Mouse (Mus musculus): ENCODE measurements at regions not wholly inside any gene's neighbourhood (a gene's known extent, or its start where the extent isn't known, plus 50 kb on each side); places are given as distances from the start of the nearest gene placed in this dataset.

GRCm38 (mm10) chr9:91503657-91504329, 138.2 kb upstream of the Zic1 start:
- 71% methylated on average over 5 of the region's 5 CpGs for WGBS

GRCm38 (mm10) chr9:91476596-91476995, 111.0 kb upstream of the Zic1 start:
- H3K4me1 ChIP-seq, result no peaks in the 10 kb centered on the region
- no peaks in the 10 kb centered on the region for H3K36me3 ChIP-seq
- no peak for DNase-seq (ENCODE audit: low spot score)
- H3K27ac ChIP-seq, result no peak overlapping the region
- no peaks in the 10 kb centered on the region for H3K27me3 ChIP-seq (ENCODE audit: low read depth, poor library complexity, severe bottlenecking)
- H3K9me3 ChIP-seq (replicated peaks), result no peaks in the 10 kb centered on the region
- H3K4me3 ChIP-seq, result no peak overlapping the region
- 60% methylated on average over 3 of the region's 3 CpGs for WGBS

More at GRCm38 (mm10) chr9:91503657-91504329, 138.2 kb upstream of the Zic1 start:
- H3K36me3 ChIP-seq, result no peaks in the 10 kb centered on the region
- no peaks in the 10 kb centered on the region for H3K27me3 ChIP-seq (ENCODE audit: low read depth, poor library complexity, severe bottlenecking)
- H3K4me3 ChIP-seq, result no peak overlapping the region
- H3K27ac ChIP-seq, result no peak overlapping the region
- no peak for DNase-seq (ENCODE audit: low spot score)
- no peaks in the 10 kb centered on the region for H3K4me1 ChIP-seq
- no peaks in the 10 kb centered on the region for H3K9me3 ChIP-seq (replicated peaks)

GRCm38 (mm10) chr9:91462713-91463425, 97.3 kb upstream of the Zic1 start:
- DNase-seq (ENCODE audit: low spot score), result no peak
- no peaks in the 10 kb centered on the region for H3K27me3 ChIP-seq (ENCODE audit: low read depth, poor library complexity, severe bottlenecking)
- H3K4me1 ChIP-seq, result no peaks in the 10 kb centered on the region
- no peaks in the 10 kb centered on the region for H3K9me3 ChIP-seq (replicated peaks)
- H3K4me3 ChIP-seq, result no peak overlapping the region
- H3K36me3 ChIP-seq, result no peaks in the 10 kb centered on the region
- WGBS, result 69% methylated on average over 5 of the region's 5 CpGs
- H3K27ac ChIP-seq, result no peak overlapping the region

DNA sequence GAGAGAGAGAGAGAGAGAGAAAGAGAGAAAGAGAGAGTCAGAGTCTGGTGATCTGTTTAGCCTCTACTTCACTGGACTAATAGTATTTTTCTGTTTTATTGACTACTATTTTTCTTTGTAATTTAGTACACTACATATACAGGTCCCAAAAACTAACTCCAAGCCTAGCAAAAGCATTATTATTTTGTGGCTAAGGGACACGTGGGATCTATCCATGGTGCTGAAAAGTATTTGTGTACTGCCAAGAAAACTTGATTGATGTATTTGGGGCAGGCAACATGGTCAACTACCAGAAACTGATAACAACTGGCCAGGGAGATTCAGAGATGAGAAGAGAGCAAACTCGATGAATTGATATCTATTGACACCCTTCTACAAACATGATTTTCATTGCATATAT, 94.3 kb upstream of the Zic1 start:
- Histone ChIP-seq H3K4me1 (no peaks in the 10 kb centered on the region), H3K9me3 (replicated peaks) (no peaks in the 10 kb centered on the region), H3K4me3 (no peak overlapping the region), H3K36me3 (no peaks in the 10 kb centered on the region), H3K27me3 (ENCODE audit: low read depth, poor library complexity, severe bottlenecking) (no peaks in the 10 kb centered on the region), H3K27ac (no peak overlapping the region)
- 30% methylated on average over 2 of the region's 2 CpGs for WGBS
- DNase-seq (ENCODE audit: low spot score), result no peak

- H3K36me3 ChIP-seq, result no peaks in the 10 kb centered on the region
- H3K9me3 ChIP-seq (replicated peaks), result no peaks in the 10 kb centered on the region
- 79% methylated on average over 5 of the region's 5 CpGs for WGBS
- no peaks in the 10 kb centered on the region for H3K27me3 ChIP-seq (ENCODE audit: low read depth, poor library complexity, severe bottlenecking)
- no peak overlapping the region for H3K27ac ChIP-seq
- no peak for DNase-seq (ENCODE audit: low spot score)
- H3K4me1 ChIP-seq, result no peaks in the 10 kb centered on the region
- H3K4me3 ChIP-seq, result no peak overlapping the region
Measured at GRCm38 (mm10) chr9:91456843-91457242, 91.2 kb upstream of the Zic1 start.

GRCm38 (mm10) chr9:91456253-91456823, 90.7 kb upstream of the Zic1 start:
- Histone ChIP-seq H3K4me3 (no peak overlapping the region), H3K27me3 (ENCODE audit: low read depth, poor library complexity, severe bottlenecking) (no peaks in the 10 kb centered on the region), H3K27ac (no peak overlapping the region), H3K36me3 (no peaks in the 10 kb centered on the region), H3K4me1 (no peaks in the 10 kb centered on the region), H3K9me3 (replicated peaks) (no peaks in the 10 kb centered on the region)
- 84% methylated on average over 1 of the region's 1 CpGs for WGBS
- no peak for DNase-seq (ENCODE audit: low spot score)

- Histone ChIP-seq H3K4me1 (no peaks in the 10 kb centered on the region), H3K9me3 (replicated peaks) (no peaks in the 10 kb centered on the region), H3K4me3 (no peak overlapping the region), H3K36me3 (no peaks in the 10 kb centered on the region), H3K27me3 (ENCODE audit: low read depth, poor library complexity, severe bottlenecking) (no peaks in the 10 kb centered on the region), H3K27ac (no peak overlapping the region)
- WGBS, result 87% methylated on average over 4 of the region's 4 CpGs
- no peak for DNase-seq (ENCODE audit: low spot score)
Measured at GRCm38 (mm10) chr9:91439106-91439505, 73.5 kb upstream of the Zic1 start.

All from limb, embryonic 10.5 days (tissue).